Mouse (Mus musculus) C2C12 (cell line): Measurements from ENCODE around the gene Dop1b. TPM values are rescaled to one million over a fixed set of nuclear protein-coding genes. Genes with fewer than 3 reads are reported as not detected.

ENCODE experiments used
- H3K27me3 ChIP-seq: one replicate; pipeline ENCODE4 v1.6.1; 2011; ENCODE audit not compliant: control insufficient read depth, insufficient read depth, insufficient read length
- H3K36me3 ChIP-seq: one replicate; pipeline ENCODE4 v1.6.1; 2011; ENCODE audit not compliant: control insufficient read depth, insufficient read depth
- H3K4me3 ChIP-seq: one replicate; pipeline ENCODE4 v1.5.1; 2011; ENCODE audit warnings: mild to moderate bottlenecking, control low read depth; ENCODE audit not compliant: poor library complexity, insufficient read depth, severe bottlenecking
- H3K79me2 ChIP-seq: one replicate; pipeline ENCODE4 v1.6.1; 2011; ENCODE audit not compliant: control insufficient read depth, insufficient read depth
- H3K79me3 ChIP-seq: one replicate; pipeline ENCODE4 v1.6.1; 2011; ENCODE audit warnings: low read depth, control low read depth
- H3ac ChIP-seq: one replicate; pipeline ENCODE3; 2011; ENCODE audit warnings: low read depth; ENCODE audit not compliant: control insufficient read depth, insufficient read length
- CEBPB ChIP-seq: IDR thresholded peaks from one replicate; pipeline ENCODE4 v1.6.1; 2011; ENCODE audit warnings: low read depth, mild to moderate bottlenecking, control low read depth, moderate library complexity
- CTCF ChIP-seq: IDR thresholded peaks from one replicate; pipeline ENCODE4 v1.5.1; 2011; ENCODE audit not compliant: control insufficient read depth, insufficient read depth, insufficient read length
- FOSL1 ChIP-seq: IDR thresholded peaks from one replicate; pipeline ENCODE4 v1.8.0; 2011; ENCODE audit warnings: mild to moderate bottlenecking, low read length; ENCODE audit not compliant: poor library complexity, insufficient read depth, severe bottlenecking
- MAX ChIP-seq: IDR thresholded peaks from one replicate; pipeline ENCODE4 v1.6.1; 2011; ENCODE audit warnings: mild to moderate bottlenecking, control low read depth
- MYOD1 ChIP-seq: IDR thresholded peaks from one replicate; pipeline ENCODE4 v1.6.1; 2011; ENCODE audit warnings: low read depth; ENCODE audit not compliant: control insufficient read depth, insufficient read length
- MYOG ChIP-seq: IDR thresholded peaks from one replicate; pipeline ENCODE4 v1.6.1; 2011; ENCODE audit not compliant: control insufficient read depth, insufficient read length; ENCODE audit errors: extremely low read depth
- USF1 ChIP-seq: IDR thresholded peaks from one replicate; pipeline ENCODE4 v1.6.1; 2011; ENCODE audit warnings: low read depth, mild to moderate bottlenecking, control low read depth, moderate library complexity
- polyA plus RNA-seq: library from polyadenylated mRNA; unstranded; fragments of >200 nt; fragmentation: generic; extraction: Trizol; gene quantifications from one replicate; pipeline ENCODE4 v1.2.1, GENCODE M21; 2012; ENCODE audit warnings: missing spikeins

Dop1b gene
- polyA plus RNA-seq, 1 experiment = 3.1 TPM

GRCm38 (mm10) chr16:93830916-93831315, 119.2 kb downstream of the Dop1b start:
- H3K79me3 ChIP-seq = peaks cover 33% of the 10 kb centered on the region
- peaks cover 6% of the 10 kb centered on the region for H3K36me3 ChIP-seq
- no peak overlapping the region for H3K4me3 ChIP-seq
- TF ChIP-seq FOSL1 = no peak
- no peak for TF ChIP-seq MYOG
- TF ChIP-seq USF1 = no peak
- TF ChIP-seq MYOD1 = no peak
- TF ChIP-seq CTCF = no peak
- TF ChIP-seq MAX = no peak
- no peak for TF ChIP-seq CEBPB
- no peaks in the 10 kb centered on the region for H3K27me3 ChIP-seq
- peaks cover 37% of the 10 kb centered on the region for H3K79me2 ChIP-seq
- no peak overlapping the region for H3ac ChIP-seq

- peak within 1 kb of the TSS; percentile 88 for H3ac ChIP-seq
- H3K36me3 ChIP-seq = peaks cover 11% of the 10 kb centered on the region
- H3K79me2 ChIP-seq = peaks cover 46% of the 10 kb centered on the region
- no peaks in the 10 kb centered on the region for H3K27me3 ChIP-seq
- H3K79me3 ChIP-seq = peaks cover 41% of the 10 kb centered on the region
- no peak for TF ChIP-seq FOSL1
- no peak for TF ChIP-seq USF1
- peak; percentile 99 for TF ChIP-seq MAX
- no peak for TF ChIP-seq MYOD1
- TF ChIP-seq MYOG = no peak
- no peak for TF ChIP-seq CEBPB
- no peak for TF ChIP-seq CTCF
- peak within 1 kb of the TSS; percentile 85 for H3K4me3 ChIP-seq
Measured at GRCm38 (mm10) chr16:93831627-93832395, 120.1 kb downstream of the Dop1b start, which contains the start of gene Morc3. Gene Morc3 (plus strand): TSS chr16:93832121.

GRCm38 (mm10) chr16:93832451-93833276, 121.0 kb downstream of the Dop1b start:
- Histone ChIP-seq H3K27me3 (no peaks in the 10 kb centered on the region), H3K79me3 (peaks cover 50% of the 10 kb centered on the region), H3K79me2 (peaks cover 55% of the 10 kb centered on the region), H3K4me3 (peak overlapping the region; percentile 85), H3ac (peak overlapping the region; percentile 88), H3K36me3 (peaks cover 14% of the 10 kb centered on the region)
- TF ChIP-seq CTCF (no peak), MYOG (no peak)

GRCm38 (mm10) chr16:93833551-93833950, 121.8 kb downstream of the Dop1b start:
- peaks cover 63% of the 10 kb centered on the region for H3K79me2 ChIP-seq
- H3K79me3 ChIP-seq = peaks cover 58% of the 10 kb centered on the region
- TF ChIP-seq CEBPB (peak; percentile 31), MYOD1 (no peak)
- no peak overlapping the region for H3K4me3 ChIP-seq
- H3K36me3 ChIP-seq = peaks cover 14% of the 10 kb centered on the region
- H3K27me3 ChIP-seq = no peaks in the 10 kb centered on the region
- H3ac ChIP-seq = no peak overlapping the region

GRCm38 (mm10) chr16:93834076-93834475, 122.4 kb downstream of the Dop1b start:
- Histone ChIP-seq H3K79me2 (peaks cover 69% of the 10 kb centered on the region), H3K4me3 (no peak overlapping the region), H3K36me3 (peaks cover 14% of the 10 kb centered on the region), H3K79me3 (peaks cover 64% of the 10 kb centered on the region), H3ac (no peak overlapping the region), H3K27me3 (no peaks in the 10 kb centered on the region)
- TF ChIP-seq MAX = no peak
- no peak for TF ChIP-seq MYOD1
- TF ChIP-seq USF1 = no peak
- no peak for TF ChIP-seq MYOG
- TF ChIP-seq CTCF = no peak
- TF ChIP-seq FOSL1 = no peak
- TF ChIP-seq CEBPB = no peak
